Mouse (Mus musculus): Measurements from ENCODE around the gene Aox4.

DNA sequence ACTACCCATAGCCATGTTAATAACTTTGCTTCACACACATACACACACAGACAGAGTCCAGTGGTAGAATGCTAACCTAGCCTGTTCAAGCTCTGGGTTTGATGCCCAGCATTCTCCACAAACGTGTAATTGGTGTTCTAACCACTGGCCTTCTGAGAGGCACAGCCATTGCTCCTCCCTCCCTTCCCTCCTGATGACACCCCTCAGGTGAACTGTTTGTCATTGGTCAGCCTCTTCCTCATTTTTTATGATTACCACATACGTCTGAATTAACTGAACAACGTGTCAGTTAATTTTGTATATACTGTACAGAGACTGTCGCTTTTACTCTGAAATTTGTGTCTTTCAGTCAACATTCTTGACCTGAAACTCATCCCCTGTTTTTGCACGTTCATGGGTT lies 84.5 kb downstream of the Aox4 start:
- TF ChIP-seq CTCF (IDR thresholded peaks at IDR 0.05), result no peak
- TF ChIP-seq EP300 (IDR thresholded peaks at IDR 0.05), result no peak

Measured in lung, postnatal 0 days (tissue).